Mouse (Mus musculus): Measurements from ENCODE around the gene Espnl. TPM values are rescaled to one million over a fixed set of nuclear protein-coding genes. Genes with fewer than 3 reads are reported as not detected.
A peak's percentile ranks its signal among the peaks of the same experiment; 100 is the strongest.

Gene Espnl
- total RNA-seq, 1 experiment from 2014 or later = not detected

GRCm38 (mm10) chr1:91309366-91310085 lies 12.3 kb upstream of the Espnl start:
- no peak; the same call in 1 of the 2 replicates for ATAC-seq (replicated peaks; ENCODE audit: insufficient number of reproducible peaks, low FRiP score, low TSS enrichment, poor library complexity, severe bottlenecking)

- ATAC-seq (replicated peaks; ENCODE audit: insufficient number of reproducible peaks, low FRiP score, low TSS enrichment, poor library complexity, severe bottlenecking) = no peak
Measured at GRCm38 (mm10) chr1:91312273-91312672, 9.6 kb upstream of the Espnl start.

DNA sequence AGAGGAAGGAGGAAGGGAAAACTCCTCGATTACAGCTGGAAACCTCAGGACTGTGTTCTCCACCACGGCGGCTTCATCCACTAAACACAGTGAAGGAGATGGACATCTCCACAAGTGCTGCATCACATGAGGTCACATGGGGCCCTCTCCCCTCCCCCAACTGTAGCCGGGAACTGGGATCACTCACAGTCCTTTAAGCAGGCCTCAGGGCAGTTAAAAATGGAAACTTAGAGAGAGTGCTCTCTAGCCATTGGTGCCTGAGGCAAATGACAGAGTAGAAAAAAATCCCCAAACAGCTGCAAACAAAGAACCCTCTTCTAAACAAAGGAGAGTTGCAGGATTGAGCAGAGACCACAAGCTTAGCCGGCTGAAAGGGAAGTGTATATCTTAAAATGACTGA lies 8.6 kb upstream of the Espnl start:
- ATAC-seq (replicated peaks; ENCODE audit: insufficient number of reproducible peaks, low FRiP score, low TSS enrichment, poor library complexity, severe bottlenecking) = no peak

- no peak for ATAC-seq (replicated peaks; ENCODE audit: insufficient number of reproducible peaks, low FRiP score, low TSS enrichment, poor library complexity, severe bottlenecking)
Measured at GRCm38 (mm10) chr1:91317656-91318055, 4.2 kb upstream of the Espnl start.

DNA sequence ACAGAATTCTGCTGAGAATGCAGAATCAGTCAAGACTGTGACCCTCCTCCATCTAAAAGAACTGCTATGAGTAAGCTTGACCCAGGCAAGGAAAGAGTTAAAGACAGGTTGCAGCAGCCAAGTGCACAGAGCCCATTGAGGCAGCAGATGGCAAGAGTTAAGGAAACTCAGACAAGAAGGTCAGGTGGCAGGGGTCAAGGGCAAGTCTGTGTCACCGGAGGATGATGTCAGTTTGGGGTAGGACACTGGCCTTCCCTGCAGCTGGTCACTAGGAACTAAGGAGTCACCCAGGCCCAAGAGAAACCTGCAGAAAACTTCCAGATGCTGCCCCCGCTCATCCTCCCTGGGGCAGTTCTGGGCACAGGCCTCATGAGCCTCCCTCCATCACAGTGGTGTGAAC lies 2.8 kb downstream of the Espnl start:
- ATAC-seq (replicated peaks; ENCODE audit: insufficient number of reproducible peaks, low FRiP score, low TSS enrichment, poor library complexity, severe bottlenecking) = no peak

GRCm38 (mm10) chr1:91325488-91326042 lies 3.7 kb downstream of the Espnl start:
- ATAC-seq (replicated peaks; ENCODE audit: insufficient number of reproducible peaks, low FRiP score, low TSS enrichment, poor library complexity, severe bottlenecking) = no peak

DNA sequence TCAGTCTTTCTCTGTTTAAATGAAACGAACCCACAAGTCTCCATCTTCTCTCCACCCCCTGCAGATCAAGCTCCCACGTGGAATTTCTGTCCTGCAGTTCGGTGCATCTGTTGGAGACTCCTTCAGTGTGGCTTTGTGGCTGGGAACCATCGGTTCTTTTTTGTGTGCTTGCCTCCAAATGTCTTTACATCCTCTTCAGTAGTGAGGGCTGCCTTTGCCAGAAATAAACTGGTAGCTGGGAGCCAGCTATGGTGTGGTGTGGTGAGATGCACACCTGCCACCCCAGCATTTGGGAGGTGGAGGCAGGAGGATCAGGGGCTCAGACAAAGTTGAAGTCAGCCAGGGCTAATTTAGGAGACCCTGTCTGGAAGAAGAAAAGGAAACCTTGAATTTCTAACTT lies 10.2 kb downstream of the Espnl start:
- ATAC-seq (replicated peaks; ENCODE audit: insufficient number of reproducible peaks, low FRiP score, low TSS enrichment, poor library complexity, severe bottlenecking) = no peak

DNA sequence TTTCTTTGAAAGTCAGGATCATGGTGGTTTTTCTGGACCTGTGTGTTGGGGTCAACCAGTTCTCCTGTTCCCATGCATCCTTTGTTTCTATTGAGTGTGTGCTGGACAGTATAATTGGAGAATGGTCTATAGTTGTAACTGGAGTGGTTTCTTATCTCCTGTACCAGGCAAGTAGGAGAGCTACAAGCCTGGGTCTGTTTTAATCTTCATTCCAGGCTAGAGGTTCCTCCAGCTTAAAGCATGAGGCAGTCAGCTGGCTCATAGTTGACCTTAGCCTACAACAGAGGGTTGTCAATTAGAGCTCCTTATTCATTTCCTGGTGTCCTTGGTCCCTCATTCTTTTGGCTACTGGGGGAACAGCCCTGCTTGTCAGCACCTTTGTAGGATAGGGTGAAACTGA lies 11.7 kb downstream of the Espnl start:
- ATAC-seq (replicated peaks; ENCODE audit: insufficient number of reproducible peaks, low FRiP score, low TSS enrichment, poor library complexity, severe bottlenecking) = no peak

DNA sequence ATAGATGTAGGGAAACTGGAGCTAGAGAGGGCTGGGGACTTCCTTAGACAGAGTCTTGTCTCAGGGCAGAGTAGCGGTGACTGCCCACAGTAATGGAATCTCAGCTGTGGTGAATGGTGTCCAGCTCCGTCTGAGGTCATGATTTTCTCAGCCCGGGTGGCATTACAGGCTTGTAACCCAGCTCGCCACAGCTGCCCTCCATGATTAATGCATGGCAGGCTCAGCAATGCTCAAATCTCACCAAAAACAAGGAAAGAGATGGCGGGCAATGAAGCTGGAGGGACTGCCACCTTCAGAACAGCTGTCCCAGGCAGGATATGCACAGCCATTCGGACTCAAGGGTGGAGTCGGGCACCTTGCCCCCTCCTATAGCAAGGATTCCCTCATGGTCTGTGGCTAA lies 15.5 kb downstream of the Espnl start:
- no peak for ATAC-seq (replicated peaks; ENCODE audit: insufficient number of reproducible peaks, low FRiP score, low TSS enrichment, poor library complexity, severe bottlenecking)

GRCm38 (mm10) chr1:91344001-91344400 lies 22.1 kb downstream of the Espnl start:
- no peak for ATAC-seq (replicated peaks; ENCODE audit: insufficient number of reproducible peaks, low FRiP score, low TSS enrichment, poor library complexity, severe bottlenecking)

- ATAC-seq (replicated peaks; ENCODE audit: insufficient number of reproducible peaks, low FRiP score, low TSS enrichment, poor library complexity, severe bottlenecking) = no peak
Measured at GRCm38 (mm10) chr1:91344921-91345685, 23.2 kb downstream of the Espnl start.

DNA sequence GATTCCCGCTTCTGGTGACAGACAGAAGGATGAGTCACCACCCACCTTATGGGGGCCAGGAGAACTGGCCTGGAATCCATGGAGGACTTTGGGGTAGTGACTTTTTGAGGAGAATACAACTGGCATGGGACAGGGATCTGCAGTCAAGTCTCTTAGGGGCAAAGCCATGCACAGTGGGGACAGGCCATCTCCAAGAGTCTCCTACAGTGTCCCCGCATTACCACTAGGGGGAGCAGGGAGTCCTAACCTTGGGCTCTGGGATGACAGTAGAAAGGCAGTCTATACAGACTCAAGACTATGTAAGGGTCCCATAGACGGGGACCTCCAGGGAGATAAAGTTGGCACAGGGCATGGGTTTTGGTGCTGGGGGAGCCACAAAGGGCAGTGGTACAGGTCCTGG lies 25.0 kb downstream of the Espnl start:
- peak; percentile 83 for ATAC-seq (replicated peaks; ENCODE audit: insufficient number of reproducible peaks, low FRiP score, low TSS enrichment, poor library complexity, severe bottlenecking)

GRCm38 (mm10) chr1:91350841-91351240 lies 29.0 kb downstream of the Espnl start, which contains the start of gene Klhl30:
Gene Klhl30, plus strand, starts transcription at chr1:91351016.
- no peak for ATAC-seq (replicated peaks; ENCODE audit: insufficient number of reproducible peaks, low FRiP score, low TSS enrichment, poor library complexity, severe bottlenecking)

- ATAC-seq (replicated peaks; ENCODE audit: insufficient number of reproducible peaks, low FRiP score, low TSS enrichment, poor library complexity, severe bottlenecking) = no peak
Measured at GRCm38 (mm10) chr1:91351249-91351648, 29.4 kb downstream of the Espnl start.

DNA sequence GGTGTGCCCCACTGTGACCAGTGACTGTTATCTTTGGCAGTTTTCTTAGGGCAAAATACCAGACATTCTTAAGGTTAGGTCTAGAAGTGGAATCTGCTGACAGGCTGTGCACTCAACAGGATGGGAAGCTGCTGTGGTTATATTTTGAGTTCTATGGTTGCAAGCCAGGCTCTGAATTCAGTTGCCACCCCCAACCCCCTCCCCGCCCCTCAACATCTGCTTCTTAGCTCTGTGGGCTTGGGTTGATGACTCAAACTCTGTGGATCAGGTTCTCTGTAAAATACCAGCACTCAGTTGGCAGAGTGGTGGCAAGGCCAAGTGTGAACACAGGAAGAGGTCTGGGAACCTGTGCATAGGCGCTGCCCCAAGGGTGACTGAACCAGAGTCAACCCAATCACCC lies 30.4 kb downstream of the Espnl start:
- ATAC-seq (replicated peaks; ENCODE audit: insufficient number of reproducible peaks, low FRiP score, low TSS enrichment, poor library complexity, severe bottlenecking) = no peak

- no peak for ATAC-seq (replicated peaks; ENCODE audit: insufficient number of reproducible peaks, low FRiP score, low TSS enrichment, poor library complexity, severe bottlenecking)
Measured at GRCm38 (mm10) chr1:91356105-91356504, 34.2 kb downstream of the Espnl start.

- ATAC-seq (replicated peaks; ENCODE audit: insufficient number of reproducible peaks, low FRiP score, low TSS enrichment, poor library complexity, severe bottlenecking) = no peak
Measured at GRCm38 (mm10) chr1:91362113-91362512, 40.2 kb downstream of the Espnl start.

DNA sequence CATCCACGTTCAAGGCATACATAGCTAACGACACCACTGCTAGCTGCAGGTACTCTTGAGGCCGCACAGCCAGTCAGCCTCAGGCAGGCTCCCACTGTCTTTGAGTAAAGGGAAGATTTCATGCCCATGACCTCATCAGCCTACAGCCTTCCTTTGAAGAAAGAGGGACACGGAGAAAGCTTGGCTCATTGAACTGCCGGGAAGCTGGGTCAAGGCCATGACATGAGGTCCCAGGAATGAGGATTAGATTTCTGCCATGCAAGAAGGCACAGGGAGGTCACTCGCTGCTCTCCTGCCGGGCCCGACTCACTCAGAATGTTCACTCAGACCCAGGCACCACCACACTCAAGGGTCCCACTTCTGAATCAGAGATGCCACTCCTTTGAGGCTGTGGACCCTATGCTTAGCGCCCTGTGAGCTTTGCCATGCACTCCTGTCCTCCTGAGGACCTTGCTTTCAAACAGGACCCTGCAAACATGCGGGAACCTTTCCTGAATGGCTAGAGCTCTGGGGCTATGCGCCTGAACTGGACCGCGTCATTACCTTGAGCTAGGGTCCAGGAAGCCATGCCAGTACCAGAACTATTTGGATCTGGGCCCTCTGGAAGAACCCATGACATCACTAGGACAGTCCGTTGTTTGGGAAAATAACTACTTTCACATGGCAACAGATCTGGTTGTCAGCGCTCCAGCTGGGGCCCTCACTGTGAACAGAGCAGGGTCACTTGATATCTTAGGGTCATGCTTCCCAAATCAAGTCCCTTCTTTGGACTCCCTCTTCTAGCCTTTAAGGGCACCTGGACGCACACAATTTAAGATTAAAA lies 43.2 kb downstream of the Espnl start:
- no peak for ATAC-seq (replicated peaks; ENCODE audit: insufficient number of reproducible peaks, low FRiP score, low TSS enrichment, poor library complexity, severe bottlenecking)

DNA sequence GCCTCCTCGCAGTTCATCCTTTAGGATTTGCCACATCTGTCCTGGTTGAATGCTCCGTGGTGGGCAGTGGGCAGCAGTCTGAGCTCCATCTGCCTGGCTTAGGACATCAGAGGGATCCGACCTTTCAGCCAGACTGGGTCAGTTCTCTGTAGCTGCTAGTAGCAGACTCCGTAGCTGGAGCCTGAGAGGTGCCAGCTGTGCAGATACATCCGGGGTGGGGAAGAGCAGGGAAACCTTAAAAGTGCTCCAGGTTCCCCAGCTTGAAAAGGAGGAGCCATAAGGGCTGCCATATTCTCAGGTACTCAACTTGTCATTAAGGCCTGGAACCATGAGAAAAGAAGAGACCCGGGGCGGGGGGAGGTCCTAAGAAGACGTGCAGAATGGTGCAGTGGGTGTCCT lies 43.9 kb downstream of the Espnl start:
- ATAC-seq (replicated peaks; ENCODE audit: insufficient number of reproducible peaks, low FRiP score, low TSS enrichment, poor library complexity, severe bottlenecking) = no peak
